Mouse (Mus musculus) neural tube, embryonic 10.5 days (tissue): ENCODE results near the gene Tmem132e.

Experiments
- DNase-seq: peaks from one replicate; pipeline ENCODE4 v3.0.0-alpha.2; 2017; ENCODE audit warnings: low spot score; ENCODE audit errors: extremely low spot score

Tmem132e gene

GRCm38 (mm10) chr11:82388371-82389313, at the start of gene Tmem132e:
Gene Tmem132e (plus strand): TSS chr11:82388900.
- peak; percentile 78 for DNase-seq

- peak; percentile 49 for DNase-seq
These were observed 48.7 kb upstream of the Tmem132e start for GRCm38 (mm10) chr11:82339921-82340401.

GRCm38 (mm10) chr11:82340416-82340815, 48.3 kb upstream of the Tmem132e start:
- no peak for DNase-seq

- DNase-seq = no peak
These were observed 47.8 kb upstream of the Tmem132e start for GRCm38 (mm10) chr11:82340900-82341299.

GRCm38 (mm10) chr11:82351039-82351438, 37.7 kb upstream of the Tmem132e start:
- no peak for DNase-seq

- DNase-seq = no peak
These were observed 18.5 kb upstream of the Tmem132e start for GRCm38 (mm10) chr11:82370151-82370550.

GRCm38 (mm10) chr11:82371577-82371976, 17.1 kb upstream of the Tmem132e start:
- DNase-seq = peak; percentile 33

- DNase-seq = no peak
These were observed 8.0 kb upstream of the Tmem132e start for GRCm38 (mm10) chr11:82380606-82381202.

GRCm38 (mm10) chr11:82386970-82387540, 1.6 kb upstream of the Tmem132e start:
- peak; percentile 80 for DNase-seq

- DNase-seq = peak; percentile 67
These were observed 874 bp upstream of the Tmem132e start for GRCm38 (mm10) chr11:82387711-82388341.

GRCm38 (mm10) chr11:82389396-82390291, 944 bp downstream of the Tmem132e start:
- peak; percentile 71 for DNase-seq

- no peak for DNase-seq
These were observed 3.6 kb downstream of the Tmem132e start for GRCm38 (mm10) chr11:82392341-82392740.

- no peak for DNase-seq
These were observed 10.9 kb downstream of the Tmem132e start for GRCm38 (mm10) chr11:82399621-82400020.

DNA sequence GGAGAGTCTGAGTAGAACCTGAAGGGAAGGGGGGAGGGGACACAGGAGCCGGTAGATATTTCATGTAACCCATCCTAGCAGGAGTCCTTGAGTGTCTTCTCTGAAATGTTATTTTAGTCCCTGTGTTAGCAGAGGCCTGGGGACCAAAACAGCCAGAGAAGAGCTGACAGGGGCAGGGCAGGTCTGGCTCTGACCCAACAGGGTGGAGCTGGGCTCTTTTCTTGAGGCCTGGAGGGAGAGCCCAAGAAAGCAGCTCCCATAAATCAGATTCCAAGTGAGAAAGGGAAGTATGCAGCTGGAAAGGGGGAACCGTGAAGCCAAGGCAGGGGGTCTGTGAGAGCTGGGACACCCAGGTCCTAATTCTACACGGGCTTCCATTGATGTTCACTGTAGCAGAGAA, 16.9 kb downstream of the Tmem132e start:
- DNase-seq = no peak

DNA sequence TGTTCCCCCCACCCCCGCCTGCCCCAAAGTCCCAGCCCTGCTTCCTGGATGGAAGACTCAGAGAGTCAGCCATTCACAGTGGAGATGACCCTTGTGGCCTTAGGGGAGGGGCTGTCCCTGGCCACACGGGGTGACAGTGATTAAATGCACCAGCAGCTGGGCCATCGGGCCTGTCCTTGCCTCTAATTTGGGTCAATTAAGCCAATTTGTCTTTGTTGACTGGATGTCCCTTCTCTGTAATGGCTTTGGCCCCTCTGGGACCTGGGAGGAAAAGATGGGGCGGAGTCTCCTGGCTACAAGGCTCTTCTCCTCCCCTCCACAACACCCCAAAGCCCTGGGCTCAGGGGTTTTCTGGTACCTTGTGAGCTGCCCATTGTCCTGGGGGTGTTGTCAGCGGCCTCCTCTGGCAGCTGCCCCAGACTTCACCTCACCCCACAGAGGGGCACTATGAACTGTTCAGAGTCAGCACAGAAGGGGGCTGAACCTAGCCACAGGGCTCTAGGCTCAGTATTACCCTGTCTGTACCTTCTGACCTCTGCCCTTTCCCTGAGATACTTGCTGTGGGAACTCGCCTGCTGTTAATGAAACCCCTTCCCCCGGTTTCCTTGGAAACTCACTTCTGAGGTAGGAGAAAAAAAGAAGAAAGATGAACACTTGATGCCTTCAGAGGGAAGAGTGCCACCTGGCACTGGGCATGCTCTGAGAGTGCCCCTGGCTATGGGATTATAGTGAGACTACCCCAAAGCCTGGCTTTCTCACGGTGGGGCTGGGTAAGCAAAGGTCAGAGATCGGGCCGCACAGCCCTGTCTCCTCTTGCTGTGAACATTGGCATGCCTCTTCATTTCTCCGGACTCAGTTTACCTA, 17.9 kb downstream of the Tmem132e start:
- peak; percentile 76 for DNase-seq

DNA sequence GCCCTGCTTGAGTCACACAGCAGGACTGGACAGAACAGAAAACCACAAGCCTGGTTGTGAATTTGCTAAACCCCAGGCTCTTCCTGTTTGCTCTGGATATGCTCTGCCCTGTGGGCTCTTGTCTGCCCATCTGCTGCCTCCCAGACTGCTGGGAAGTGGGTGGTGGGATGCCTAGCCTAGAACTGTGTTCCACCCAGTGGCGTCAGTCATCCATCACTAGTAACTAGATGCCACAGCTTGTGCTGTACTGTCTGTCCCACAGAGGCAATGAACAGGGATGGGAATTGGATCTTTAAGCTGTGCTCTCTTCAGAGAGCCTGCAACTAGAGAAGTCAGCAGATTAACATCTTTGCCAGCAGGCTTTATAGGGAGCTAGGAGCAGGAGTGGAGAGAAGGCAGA, 23.8 kb downstream of the Tmem132e start:
- no peak for DNase-seq

DNA sequence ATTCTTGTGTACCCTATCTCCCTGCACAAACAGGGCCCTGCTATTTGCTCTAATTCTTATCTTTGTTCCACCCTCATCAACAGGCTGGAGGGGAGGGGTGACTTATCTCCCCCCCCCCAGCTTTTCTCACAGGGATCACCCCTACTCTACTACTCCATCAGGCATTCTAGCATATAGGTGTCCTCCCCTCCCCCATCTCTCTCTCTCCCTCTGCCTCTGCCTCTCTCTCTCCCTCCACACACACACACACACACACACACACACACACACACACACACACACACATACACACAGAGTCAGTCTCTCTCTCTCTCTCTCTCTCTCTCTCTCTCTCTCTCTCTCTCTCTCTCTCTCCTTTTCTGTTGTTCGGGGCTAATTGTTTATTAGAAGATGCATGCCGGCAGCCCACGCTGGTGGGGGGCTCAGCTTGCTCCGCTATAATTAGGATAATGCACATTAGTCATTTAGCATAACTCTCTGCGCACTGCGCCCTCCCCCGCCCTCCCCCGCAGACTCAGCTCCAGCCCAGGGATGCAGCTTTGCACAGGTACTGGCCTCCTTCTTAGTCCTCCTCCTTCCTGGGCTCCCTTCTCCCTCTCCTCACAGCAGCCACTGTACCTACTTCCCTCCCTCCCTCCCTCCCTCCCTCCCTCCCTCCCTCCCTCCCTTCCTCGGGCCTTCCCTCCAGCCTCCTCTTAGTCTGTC, 29.8 kb downstream of the Tmem132e start:
- DNase-seq = no peak

DNA sequence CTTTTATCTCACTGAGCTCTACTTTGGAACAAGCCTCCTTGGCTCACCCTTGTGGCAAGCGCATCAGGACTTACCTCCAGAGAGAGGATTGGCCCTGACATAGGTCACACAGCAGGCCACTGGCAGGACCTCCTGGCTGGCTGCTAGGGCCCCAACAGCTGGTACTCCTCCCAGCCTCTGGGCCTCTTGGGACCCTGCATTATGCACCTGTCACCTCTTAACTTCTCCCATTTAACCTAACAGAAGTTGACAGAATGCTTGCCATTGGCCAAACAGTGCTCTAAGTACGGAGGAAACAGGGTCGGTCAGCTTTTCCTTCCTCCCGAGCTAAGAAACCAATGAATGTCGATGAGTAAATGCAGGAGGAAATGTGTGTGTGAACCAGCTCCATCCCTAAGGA, 33.2 kb downstream of the Tmem132e start:
- DNase-seq = no peak

DNA sequence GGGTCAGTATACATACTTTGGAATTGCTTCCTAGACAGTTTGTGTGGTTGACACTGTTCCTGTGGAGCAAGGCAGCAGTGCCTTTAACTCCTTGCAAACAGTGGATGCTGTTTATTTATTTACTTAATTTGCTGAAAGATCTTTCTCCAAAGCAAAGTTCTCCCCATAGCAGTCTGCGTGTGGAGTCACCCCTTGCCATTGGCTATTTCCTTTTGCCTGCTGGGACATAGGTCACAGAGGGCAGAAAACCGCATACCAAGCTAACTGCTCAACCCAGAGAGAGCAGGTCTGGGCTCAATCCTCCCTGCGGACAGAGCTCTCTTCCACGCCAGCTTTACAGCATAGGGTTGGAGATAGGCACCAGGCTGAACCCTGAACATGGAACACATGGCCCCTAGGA, 34.8 kb downstream of the Tmem132e start:
- no peak for DNase-seq
